Mouse (Mus musculus): ENCODE results near the gene Gxylt2. TPM values are rescaled to one million over a fixed set of nuclear protein-coding genes. Genes with fewer than 3 reads are reported as not detected.

Gene Gxylt2
- polyA plus RNA-seq, 1 experiment from 2014 or later: 0.88 TPM

- Histone ChIP-seq H3K4me1 (peaks cover 31% of the 10 kb centered on the region), H3K9me3 (no peaks in the 10 kb centered on the region), H3K27ac (replicated peaks) (peak within 1 kb of the TSS; percentile 94), H3K4me2 (replicated peaks) (peak within 1 kb of the TSS; percentile 42), H3K36me3 (peaks cover 31% of the 10 kb centered on the region), H3K9ac (replicated peaks) (peak within 1 kb of the TSS; percentile 73), H3K27me3 (no peaks in the 10 kb centered on the region), H3K4me3 (peak within 1 kb of the TSS; percentile 92)
- under 1% methylated on average over 42 of the region's 50 CpGs for WGBS
- peak; percentile 95 for ATAC-seq (replicated peaks)
Observed at GRCm38 (mm10) chr6:100833355-100833754, 128.8 kb downstream of the Gxylt2 start, which contains the start of gene Ppp4r2. Ppp4r2 (plus strand) TSS chr6:100833622.

GRCm38 (mm10) chr6:100833811-100834481 is 129.4 kb downstream of the Gxylt2 start:
- ATAC-seq (replicated peaks): peak; percentile 87
- Histone ChIP-seq H3K36me3 (peaks cover 31% of the 10 kb centered on the region), H3K9ac (replicated peaks) (peak overlapping the region; percentile 73), H3K4me2 (replicated peaks) (peak overlapping the region; percentile 41), H3K27me3 (no peaks in the 10 kb centered on the region), H3K4me1 (peaks cover 33% of the 10 kb centered on the region), H3K4me3 (peak overlapping the region; percentile 92), H3K27ac (replicated peaks) (peak overlapping the region; percentile 94), H3K9me3 (no peaks in the 10 kb centered on the region)
- under 1% methylated on average over 53 of the region's 72 CpGs for WGBS

- no peaks in the 10 kb centered on the region for H3K27me3 ChIP-seq
Observed at GRCm38 (mm10) chr6:100834489-100835160, 130.1 kb downstream of the Gxylt2 start.

GRCm38 (mm10) chr6:100845058-100845457 is 140.5 kb downstream of the Gxylt2 start:
- ATAC-seq (replicated peaks): no peak
- Histone ChIP-seq H3K4me1 (0 out of 2 replicates have a peak, but pooled peaks cover 9% of the 10 kb centered on the region), H3K27ac (replicated peaks) (no peak overlapping the region), H3K36me3 (peaks cover 34% of the 10 kb centered on the region), H3K4me3 (no peak overlapping the region), H3K4me2 (replicated peaks) (no peak overlapping the region), H3K9ac (replicated peaks) (no peak overlapping the region), H3K27me3 (no peaks in the 10 kb centered on the region), H3K9me3 (no peaks in the 10 kb centered on the region)
- WGBS: 94% methylated on average over 4 of the region's 4 CpGs

More at GRCm38 (mm10) chr6:100834489-100835160, 130.1 kb downstream of the Gxylt2 start:
- WGBS: 32% methylated on average over 9 of the region's 9 CpGs
- no peak for ATAC-seq (replicated peaks)
- Histone ChIP-seq H3K4me2 (replicated peaks) (peak overlapping the region; percentile 41), H3K4me1 (peaks cover 37% of the 10 kb centered on the region), H3K4me3 (peak overlapping the region; percentile 92), H3K9me3 (no peaks in the 10 kb centered on the region), H3K9ac (replicated peaks) (peak overlapping the region; percentile 73), H3K36me3 (peaks cover 35% of the 10 kb centered on the region), H3K27ac (replicated peaks) (peak overlapping the region; percentile 94; the same call in 1 of the 2 replicates)

- Histone ChIP-seq H3K27ac (replicated peaks) (no peak overlapping the region), H3K4me1 (0 out of 2 replicates have a peak, but pooled peaks cover 9% of the 10 kb centered on the region), H3K9me3 (no peaks in the 10 kb centered on the region), H3K4me2 (replicated peaks) (no peak overlapping the region), H3K9ac (replicated peaks) (no peak overlapping the region), H3K4me3 (no peak overlapping the region), H3K36me3 (peaks cover 15% of the 10 kb centered on the region; the same call in 1 of the 2 replicates), H3K27me3 (no peaks in the 10 kb centered on the region)
- no peak for ATAC-seq (replicated peaks)
- WGBS: 84% methylated on average over 5 of the region's 5 CpGs
Observed at GRCm38 (mm10) chr6:100847264-100847663, 142.7 kb downstream of the Gxylt2 start.

- Histone ChIP-seq H3K4me2 (replicated peaks) (no peak overlapping the region), H3K9me3 (no peaks in the 10 kb centered on the region), H3K27ac (replicated peaks) (no peak overlapping the region), H3K4me3 (no peak overlapping the region), H3K27me3 (no peaks in the 10 kb centered on the region), H3K9ac (replicated peaks) (no peak overlapping the region), H3K36me3 (0 out of 2 replicates have a peak, but pooled peaks cover 10% of the 10 kb centered on the region), H3K4me1 (0 out of 2 replicates have a peak, but pooled peaks cover 9% of the 10 kb centered on the region)
- WGBS: 87% methylated on average over 9 of the region's 9 CpGs
- no peak for ATAC-seq (replicated peaks)
Observed at GRCm38 (mm10) chr6:100848682-100849375, 144.3 kb downstream of the Gxylt2 start.

- no peak overlapping the region for H3K4me3 ChIP-seq
- H3K4me2 ChIP-seq (replicated peaks): no peak overlapping the region
- 0 out of 2 replicates have a peak, but pooled peaks cover 9% of the 10 kb centered on the region for H3K4me1 ChIP-seq
- no peak overlapping the region for H3K27ac ChIP-seq (replicated peaks)
- 0 out of 2 replicates have a peak, but pooled peaks cover 9% of the 10 kb centered on the region for H3K36me3 ChIP-seq
- H3K27me3 ChIP-seq: no peaks in the 10 kb centered on the region
- no peaks in the 10 kb centered on the region for H3K9me3 ChIP-seq
- no peak overlapping the region for H3K9ac ChIP-seq (replicated peaks)
- 95% methylated on average over 9 of the region's 9 CpGs for WGBS
- no peak for ATAC-seq (replicated peaks)
Observed at GRCm38 (mm10) chr6:100850671-100851081, 146.1 kb downstream of the Gxylt2 start.

- Histone ChIP-seq H3K27ac (replicated peaks) (no peak overlapping the region), H3K9ac (replicated peaks) (no peak overlapping the region), H3K9me3 (no peaks in the 10 kb centered on the region), H3K27me3 (no peaks in the 10 kb centered on the region), H3K4me3 (no peak overlapping the region), H3K4me2 (replicated peaks) (no peak overlapping the region), H3K36me3 (0 out of 2 replicates have a peak, but pooled peaks cover 8% of the 10 kb centered on the region), H3K4me1 (0 out of 2 replicates have a peak, but pooled peaks cover 9% of the 10 kb centered on the region)
- 91% methylated on average over 5 of the region's 5 CpGs for WGBS
- no peak for ATAC-seq (replicated peaks)
Observed at GRCm38 (mm10) chr6:100851083-100851482, 146.5 kb downstream of the Gxylt2 start.

Other genes with a start within 250 kb of the Gxylt2 start
- 12.0 and 13.0 TPM in 2 replicates for gene Shq1, start 33.6 kb upstream of the Gxylt2 start, polyA plus RNA-seq (2015; fragmentation: Nextera tagmentation; extraction: Ambion mirVana)
- 24.1 and 25.0 TPM in 2 replicates for gene Ppp4r2, start 128.9 kb downstream of the Gxylt2 start, polyA plus RNA-seq (2015; fragmentation: Nextera tagmentation; extraction: Ambion mirVana)